Mouse (Mus musculus) liver, embryonic 14.5 days (tissue): Measurements from ENCODE around the gene Pgs1.

Source experiments
- CTCF ChIP-seq: IDR thresholded peaks from 2 replicates; pipeline ENCODE4 v1.5.1; 2016; ENCODE audit warnings: antibody characterized with exemption, low read depth, control low read depth
- EP300 ChIP-seq: IDR thresholded peaks from 2 replicates; pipeline ENCODE4 v1.6.1; 2016; ENCODE audit warnings: antibody characterized with exemption, low read depth

GRCm38 (mm10) chr11:117999260-117999934 lies 13.3 kb downstream of the Pgs1 start:
- no peak for TF ChIP-seq EP300
- TF ChIP-seq CTCF, result no peak
